Mouse (Mus musculus): Measurements from ENCODE around the gene Ptges2. TPM values are rescaled to one million over a fixed set of nuclear protein-coding genes. Genes with fewer than 3 reads are reported as not detected.
A peak's percentile ranks its signal among the peaks of the same experiment; 100 is the strongest.

Gene Ptges2
- polyA plus RNA-seq, 1 experiment from 2014 or later: 49.4 TPM

DNA sequence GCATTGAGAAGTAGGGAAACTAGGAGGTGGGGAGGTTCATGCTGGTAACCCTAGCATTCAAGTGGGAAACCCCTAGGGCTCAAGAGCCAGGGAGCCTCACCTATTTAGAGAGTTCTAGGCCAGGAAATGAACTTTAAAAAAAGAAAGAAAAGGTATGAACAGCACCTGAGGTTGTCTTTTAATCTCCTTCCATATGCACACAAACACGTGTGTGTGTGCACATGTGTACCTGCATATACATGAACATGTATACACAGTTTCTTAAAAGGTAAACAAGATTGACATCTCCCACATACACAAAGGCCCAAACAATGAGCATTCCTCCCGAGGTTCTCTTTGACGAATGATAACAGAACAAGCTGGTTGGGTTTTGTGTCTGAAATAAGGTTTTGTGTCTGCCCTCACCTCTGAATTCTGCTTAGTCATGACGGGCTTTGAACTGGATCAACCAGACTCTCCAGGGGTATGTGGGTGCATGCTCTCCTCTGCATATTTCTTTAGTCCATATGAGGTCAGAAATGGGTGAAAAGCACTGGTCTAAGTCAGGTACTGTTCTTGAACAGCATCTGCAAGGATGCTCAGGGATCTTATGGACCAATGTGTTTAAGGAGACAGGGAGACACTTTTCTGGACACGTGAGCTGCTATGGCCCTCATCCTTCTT lies 58.1 kb downstream of the Ptges2 start:
- Histone ChIP-seq H3K27ac (ENCODE audit: low read depth, low read length) (no peak overlapping the region), H3K4me1 (replicated peaks; ENCODE audit: control insufficient read depth, insufficient read depth, low read length) (peaks cover 16% of the 10 kb centered on the region), H3K9me3 (ENCODE audit: control insufficient read depth) (no peaks in the 10 kb centered on the region), H3K4me2 (replicated peaks; ENCODE audit: low read depth) (0 out of 2 replicates have a peak overlapping the region, but pooled peaks have one; percentile 10), H3K9ac (ENCODE audit: low read depth, low read length) (no peak overlapping the region), H3K4me3 (ENCODE audit: low read depth, low read length) (no peak overlapping the region), H3K36me3 (ENCODE audit: control insufficient read depth, insufficient read depth) (peaks cover 17% of the 10 kb centered on the region; the same call in 1 of the 2 replicates), H3K27me3 (replicated peaks; ENCODE audit: control insufficient read depth, insufficient read depth, low read length) (no peaks in the 10 kb centered on the region)
- TF ChIP-seq CTCF (IDR thresholded peaks at IDR 0.05; ENCODE audit: low read depth): no peak
- 67% methylated on average over 5 of the region's 5 CpGs for WGBS
- no peak for ATAC-seq

DNA sequence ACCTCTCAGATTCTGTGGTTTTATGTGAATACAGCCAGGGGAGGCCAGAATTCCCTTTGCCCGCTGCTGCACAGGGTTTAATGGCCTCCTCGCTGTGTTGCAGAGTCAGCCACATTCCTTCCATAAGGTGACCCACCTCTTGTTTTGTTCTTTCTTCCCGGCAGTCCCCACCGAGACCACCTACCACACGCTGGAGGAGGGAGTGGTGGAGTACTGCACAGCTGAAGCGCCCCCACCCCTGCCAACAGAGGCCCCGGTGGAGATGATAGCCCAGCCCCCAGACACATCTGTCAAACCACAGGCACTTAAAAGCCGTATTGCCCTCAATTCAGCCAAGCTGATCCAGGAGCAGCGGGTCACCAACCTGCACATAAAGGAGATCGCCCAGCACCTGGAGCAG lies 58.9 kb downstream of the Ptges2 start:
- Histone ChIP-seq H3K27me3 (replicated peaks; ENCODE audit: control insufficient read depth, insufficient read depth, low read length) (no peaks in the 10 kb centered on the region), H3K4me1 (replicated peaks; ENCODE audit: control insufficient read depth, insufficient read depth, low read length) (peaks cover 13% of the 10 kb centered on the region; the same call in 1 of the 2 replicates), H3K9ac (ENCODE audit: low read depth, low read length) (no peak overlapping the region), H3K9me3 (ENCODE audit: control insufficient read depth) (no peaks in the 10 kb centered on the region), H3K4me2 (replicated peaks; ENCODE audit: low read depth) (no peak overlapping the region), H3K27ac (ENCODE audit: low read depth, low read length) (no peak overlapping the region), H3K4me3 (ENCODE audit: low read depth, low read length) (no peak overlapping the region), H3K36me3 (ENCODE audit: control insufficient read depth, insufficient read depth) (peaks cover 17% of the 10 kb centered on the region; the same call in 1 of the 2 replicates)
- WGBS: 84% methylated on average over 10 of the region's 10 CpGs
- no peak for ATAC-seq
- TF ChIP-seq CTCF (IDR thresholded peaks at IDR 0.05; ENCODE audit: low read depth): no peak

- Histone ChIP-seq H3K27ac (ENCODE audit: low read depth, low read length) (no peak overlapping the region), H3K9ac (ENCODE audit: low read depth, low read length) (no peak overlapping the region), H3K4me3 (ENCODE audit: low read depth, low read length) (no peak overlapping the region), H3K4me2 (replicated peaks; ENCODE audit: low read depth) (no peak overlapping the region), H3K27me3 (replicated peaks; ENCODE audit: control insufficient read depth, insufficient read depth, low read length) (no peaks in the 10 kb centered on the region), H3K4me1 (replicated peaks; ENCODE audit: control insufficient read depth, insufficient read depth, low read length) (peaks cover 12% of the 10 kb centered on the region; the same call in 1 of the 2 replicates), H3K9me3 (ENCODE audit: control insufficient read depth) (no peaks in the 10 kb centered on the region), H3K36me3 (ENCODE audit: control insufficient read depth, insufficient read depth) (peaks cover 17% of the 10 kb centered on the region; the same call in 1 of the 2 replicates)
- WGBS: 84% methylated on average over 8 of the region's 8 CpGs
- ATAC-seq: no peak
- no peak for TF ChIP-seq CTCF (IDR thresholded peaks at IDR 0.05; ENCODE audit: low read depth)
Measured at GRCm38 (mm10) chr2:32455101-32455500, 59.4 kb downstream of the Ptges2 start.

Other genes with a start within 250 kb of the Ptges2 start
- 17.7 and 18.9 TPM in 2 replicates for gene Prrc2b, start 244.8 kb upstream of the Ptges2 start, polyA plus RNA-seq (2015; fragmentation: Nextera tagmentation; extraction: Ambion mirVana)
- gene Pomt1, start 159.3 kb upstream of the Ptges2 start, polyA plus RNA-seq (2015; fragmentation: Nextera tagmentation; extraction: Ambion mirVana): 9.2 and 10.7 TPM in 2 replicates
- gene Uck1, start 135.7 kb upstream of the Ptges2 start, polyA plus RNA-seq (2015; fragmentation: Nextera tagmentation; extraction: Ambion mirVana): 74.1 and 80.0 TPM in 2 replicates
- gene Golga2, start 108.5 kb upstream of the Ptges2 start, polyA plus RNA-seq (2015; fragmentation: Nextera tagmentation; extraction: Ambion mirVana): 15.2 and 18.1 TPM in 2 replicates
- 255 and 271 TPM in 2 replicates for gene Swi5, start 107.8 kb upstream of the Ptges2 start, polyA plus RNA-seq (2015; fragmentation: Nextera tagmentation; extraction: Ambion mirVana)
- gene Ciz1, start 43.6 kb upstream of the Ptges2 start, polyA plus RNA-seq (2015; fragmentation: Nextera tagmentation; extraction: Ambion mirVana): 20.1 and 20.7 TPM in 2 replicates
- gene Dnm1, start 42.6 kb upstream of the Ptges2 start, polyA plus RNA-seq (2015; fragmentation: Nextera tagmentation; extraction: Ambion mirVana): 23.5 and 30.0 TPM in 2 replicates
- gene 1110008P14Rik, start 14.0 kb upstream of the Ptges2 start, polyA plus RNA-seq (2015; fragmentation: Nextera tagmentation; extraction: Ambion mirVana): 95.0 and 100 TPM in 2 replicates
- gene Lcn2, start 7.6 kb upstream of the Ptges2 start, polyA plus RNA-seq (2015; fragmentation: Nextera tagmentation; extraction: Ambion mirVana): 4.8 and 5.4 TPM in 2 replicates
- gene Naif1, start 54.6 kb downstream of the Ptges2 start, polyA plus RNA-seq (2015; fragmentation: Nextera tagmentation; extraction: Ambion mirVana): 2.9 and 3.2 TPM in 2 replicates
- 45.1 and 52.6 TPM in 2 replicates for gene Slc25a25, start 55.5 kb downstream of the Ptges2 start, polyA plus RNA-seq (2015; fragmentation: Nextera tagmentation; extraction: Ambion mirVana)
- gene Fam102a, start 139.4 kb downstream of the Ptges2 start, polyA plus RNA-seq (2015; fragmentation: Nextera tagmentation; extraction: Ambion mirVana): 18.0 and 18.4 TPM in 2 replicates
- gene Dpm2, start 175.0 kb downstream of the Ptges2 start, polyA plus RNA-seq (2015; fragmentation: Nextera tagmentation; extraction: Ambion mirVana): 120 and 124 TPM in 2 replicates
- not detected in 2 replicates for gene Pip5kl1, start 178.9 kb downstream of the Ptges2 start, polyA plus RNA-seq (2015; fragmentation: Nextera tagmentation; extraction: Ambion mirVana)
- gene 9430097D07Rik, start 179.8 kb downstream of the Ptges2 start, polyA plus RNA-seq (2015; fragmentation: Nextera tagmentation; extraction: Ambion mirVana): 0.14 TPM in 1 of 2 replicates, not detected in the other
- 5.7 and 6.6 TPM in 2 replicates for gene St6galnac4, start 191.2 kb downstream of the Ptges2 start, polyA plus RNA-seq (2015; fragmentation: Nextera tagmentation; extraction: Ambion mirVana)
- 8.3 and 9.1 TPM in 2 replicates for gene St6galnac6, start 203.8 kb downstream of the Ptges2 start, polyA plus RNA-seq (2015; fragmentation: Nextera tagmentation; extraction: Ambion mirVana)
- gene Ak1, start 225.9 kb downstream of the Ptges2 start, polyA plus RNA-seq (2015; fragmentation: Nextera tagmentation; extraction: Ambion mirVana): 10.5 and 12.1 TPM in 2 replicates

Measured in intestine, postnatal 0 days (tissue).